Mouse (Mus musculus) thymus, postnatal 25 days (tissue): ENCODE data around the gene Add1.
"Not testable (repeated sequence)": the region's sequence is repeated elsewhere in the genome, so short reads cannot be mapped to it uniquely, and the experiment has no call there.

Experiments used
- DNase-seq: peaks from one replicate; pipeline ENCODE4 v3.0.0; 2022

The Add1 gene

DNA sequence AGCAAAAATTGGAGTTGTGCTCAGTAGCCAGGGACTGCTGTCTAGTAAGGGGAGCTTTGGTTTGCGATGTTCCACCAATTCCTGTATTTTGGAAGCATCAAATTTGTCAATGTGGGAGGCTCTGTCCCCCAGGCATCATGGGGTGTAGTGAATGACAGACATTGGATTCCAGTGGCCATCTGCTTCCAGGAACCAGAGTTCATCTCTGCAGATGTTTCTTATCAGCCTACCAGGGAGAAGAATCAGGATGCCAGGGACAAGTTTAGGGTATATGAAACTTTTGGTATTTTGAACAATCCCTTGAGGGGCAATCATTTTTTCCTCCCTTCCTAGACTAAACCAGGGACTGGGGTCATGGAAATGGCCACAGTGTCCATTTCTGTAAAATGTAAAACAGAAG lies 9.6 kb upstream of the Add1 start:
- DNase-seq = no peak

DNA sequence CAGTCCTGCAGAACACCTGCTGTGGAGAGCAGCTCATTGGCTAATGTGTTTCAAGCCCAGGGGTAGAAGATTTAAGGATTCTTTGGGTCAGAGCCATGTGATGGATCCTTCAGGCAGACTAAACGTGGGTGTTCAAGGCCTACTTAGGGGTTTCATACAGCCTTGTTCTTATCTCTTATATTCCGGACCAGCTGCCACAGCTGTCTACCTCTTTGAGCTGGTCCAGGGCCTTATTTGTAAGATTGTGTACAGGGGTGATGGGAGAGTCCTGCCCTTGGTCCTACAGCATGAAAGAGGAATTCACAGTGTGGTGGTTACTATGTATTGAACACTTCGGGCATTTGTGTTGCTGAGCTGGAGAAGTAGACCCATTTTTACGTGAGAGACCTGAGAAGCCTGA lies 9.2 kb upstream of the Add1 start:
- DNase-seq = no peak

DNA sequence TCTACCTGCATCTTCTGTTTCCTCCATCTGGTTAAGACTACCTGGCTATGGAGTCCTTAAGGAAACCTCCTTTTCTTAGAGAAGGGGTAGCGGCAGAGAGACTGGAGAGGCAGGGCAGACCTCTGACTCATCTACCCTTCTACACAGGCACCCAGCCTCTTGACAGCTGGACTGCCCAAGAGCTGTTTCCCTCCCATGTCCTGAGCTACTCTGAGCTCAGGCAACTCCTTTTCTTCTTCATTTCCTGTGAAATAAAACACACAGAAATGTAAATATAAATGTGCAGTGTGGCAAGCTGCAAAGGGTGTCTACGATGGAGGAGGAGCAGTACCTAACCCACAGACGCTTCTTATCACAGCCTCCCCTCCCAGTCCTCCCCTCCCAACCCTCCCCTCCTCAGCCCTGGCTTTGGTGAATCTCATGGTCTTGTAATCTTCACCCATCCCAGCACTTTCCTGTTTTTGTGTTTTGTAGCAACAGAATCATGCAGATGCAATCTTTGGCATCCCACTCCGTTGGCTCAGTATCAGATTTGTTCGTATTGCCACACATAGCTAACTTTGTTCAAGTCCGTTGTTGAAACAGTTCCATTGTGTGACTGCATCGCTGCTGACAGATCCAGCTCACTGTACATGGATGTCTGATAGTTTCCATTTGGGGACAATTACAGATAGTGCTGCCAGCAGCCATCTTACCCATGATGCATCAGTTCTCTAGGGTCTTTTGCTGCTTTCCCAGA lies 7.8 kb upstream of the Add1 start:
- DNase-seq = no peak

DNA sequence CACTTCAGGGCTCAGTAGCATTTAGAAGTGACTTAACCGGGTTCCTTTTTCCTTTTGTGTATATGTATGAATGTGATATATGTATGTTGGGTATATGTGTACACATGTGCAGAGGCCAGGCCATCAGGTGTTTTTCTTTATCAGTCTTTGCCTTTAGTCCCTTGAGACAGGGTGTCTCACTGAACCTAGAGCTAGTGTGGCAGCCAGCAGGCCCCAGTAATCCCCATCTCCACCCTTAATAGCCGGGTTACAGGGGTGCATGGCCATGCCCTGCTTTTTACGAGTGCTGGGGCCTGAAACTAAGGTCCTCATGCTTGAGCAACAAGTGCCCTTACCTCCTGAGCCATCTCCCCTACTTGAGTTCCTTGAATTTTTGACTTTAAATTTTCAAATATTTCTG lies 1.9 kb upstream of the Add1 start:
- DNase-seq = no peak

DNA sequence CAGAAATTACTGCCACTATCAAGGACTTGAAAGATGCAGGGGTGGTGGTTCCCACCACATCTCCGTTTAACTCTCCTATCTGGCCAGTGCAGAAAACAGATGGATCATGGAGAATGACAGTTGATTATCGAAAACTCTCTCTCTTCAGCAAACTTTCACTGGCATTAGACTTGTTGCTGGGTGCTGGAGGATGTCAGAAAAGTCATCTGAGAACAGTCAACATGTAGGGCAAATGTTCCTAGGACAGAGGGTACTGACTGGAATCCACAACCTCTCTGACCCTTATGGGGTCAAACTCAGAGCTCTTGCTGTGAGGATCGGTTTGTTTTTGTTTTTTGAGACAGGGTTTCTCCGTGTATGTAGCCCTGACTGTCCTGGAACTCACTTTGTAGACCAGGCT lies 896 bp upstream of the Add1 start:
- not testable (repeated sequence) for DNase-seq

DNA sequence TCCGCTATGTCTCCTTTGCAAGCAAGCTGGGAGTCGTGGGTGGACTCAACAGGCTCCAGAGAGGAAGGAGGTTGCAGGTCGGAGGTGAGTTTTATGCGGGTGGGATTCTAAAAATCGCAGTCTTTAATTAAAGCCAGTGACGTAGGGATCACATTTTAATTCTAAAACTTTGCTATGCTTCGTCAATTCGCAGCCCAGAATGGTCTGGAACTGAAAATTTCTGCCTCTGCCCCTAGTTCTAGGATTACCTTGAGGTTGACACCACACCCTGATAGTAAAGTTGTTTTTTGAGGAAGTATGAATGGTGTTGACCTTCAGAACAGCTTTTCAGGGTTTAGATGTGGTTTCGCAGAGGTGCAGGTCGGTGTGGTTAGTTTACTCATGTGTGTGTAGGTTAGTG lies 1.3 kb downstream of the Add1 start:
- DNase-seq = peak; percentile 17

DNA sequence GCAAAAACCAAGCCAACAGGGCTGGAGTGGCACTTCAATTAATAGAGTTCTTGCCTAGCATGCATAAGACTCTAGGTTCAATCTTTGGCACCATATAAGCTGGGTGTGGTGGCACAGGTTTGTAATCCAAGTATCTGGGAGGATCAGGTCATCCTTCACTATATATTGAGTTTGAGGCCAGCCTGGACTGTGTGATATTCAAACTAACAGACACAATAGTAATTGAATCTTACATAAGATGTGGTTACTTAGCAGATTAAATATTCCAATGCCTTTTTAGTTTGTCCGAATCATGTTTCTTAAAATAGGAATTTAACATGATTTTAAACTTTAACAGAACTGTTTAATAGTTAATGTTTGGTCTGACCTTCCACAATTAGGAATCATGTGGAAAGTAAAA lies 2.8 kb downstream of the Add1 start:
- DNase-seq = no peak

DNA sequence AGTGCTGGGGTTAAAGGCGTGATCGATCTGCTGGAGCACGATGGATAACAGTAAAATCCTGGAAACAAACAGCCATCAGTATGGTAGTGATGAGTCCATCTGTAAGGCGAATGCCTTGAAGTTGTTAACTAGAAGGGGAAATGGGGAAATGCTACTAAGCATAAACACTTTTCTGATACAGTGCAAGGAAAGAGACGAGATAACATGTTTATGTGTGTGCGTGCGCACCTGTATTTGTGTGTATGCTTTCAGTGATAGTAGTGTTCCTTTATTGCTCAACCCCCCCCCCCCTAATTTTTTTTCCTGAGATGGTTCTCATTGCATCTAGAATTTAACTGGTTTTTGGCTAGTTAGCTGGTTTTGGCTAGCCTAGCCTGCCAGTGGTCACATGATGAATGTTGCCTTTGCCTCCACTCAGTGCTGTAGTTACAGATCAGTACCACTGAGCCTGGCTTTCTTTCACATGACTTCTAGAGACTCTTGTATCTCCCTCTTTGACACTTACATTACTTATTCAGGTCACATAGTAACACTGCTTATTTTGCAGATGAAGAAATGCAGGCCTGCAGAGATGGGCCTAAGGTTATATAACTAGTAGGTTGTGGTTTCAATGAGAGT lies 4.7 kb downstream of the Add1 start:
- no peak for DNase-seq

DNA sequence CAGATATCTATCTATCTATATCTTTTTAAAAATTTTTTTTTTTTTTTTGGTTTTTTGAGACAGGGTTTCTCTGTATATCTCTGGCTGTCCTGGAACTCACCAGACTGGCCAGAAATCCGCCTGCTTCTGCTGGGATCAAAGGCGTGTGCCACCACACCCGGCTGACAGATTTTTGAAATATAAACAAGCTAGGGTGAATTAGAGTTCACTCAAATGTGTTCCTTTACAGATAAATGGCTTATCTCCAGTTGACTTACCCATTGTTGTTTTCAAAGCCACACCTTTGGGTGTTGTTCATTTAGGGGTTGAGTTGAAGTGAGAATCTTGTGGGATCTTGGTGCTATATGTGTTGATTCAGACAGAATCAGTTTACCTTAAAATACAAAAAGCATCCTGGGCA lies 5.9 kb downstream of the Add1 start:
- no peak for DNase-seq

DNA sequence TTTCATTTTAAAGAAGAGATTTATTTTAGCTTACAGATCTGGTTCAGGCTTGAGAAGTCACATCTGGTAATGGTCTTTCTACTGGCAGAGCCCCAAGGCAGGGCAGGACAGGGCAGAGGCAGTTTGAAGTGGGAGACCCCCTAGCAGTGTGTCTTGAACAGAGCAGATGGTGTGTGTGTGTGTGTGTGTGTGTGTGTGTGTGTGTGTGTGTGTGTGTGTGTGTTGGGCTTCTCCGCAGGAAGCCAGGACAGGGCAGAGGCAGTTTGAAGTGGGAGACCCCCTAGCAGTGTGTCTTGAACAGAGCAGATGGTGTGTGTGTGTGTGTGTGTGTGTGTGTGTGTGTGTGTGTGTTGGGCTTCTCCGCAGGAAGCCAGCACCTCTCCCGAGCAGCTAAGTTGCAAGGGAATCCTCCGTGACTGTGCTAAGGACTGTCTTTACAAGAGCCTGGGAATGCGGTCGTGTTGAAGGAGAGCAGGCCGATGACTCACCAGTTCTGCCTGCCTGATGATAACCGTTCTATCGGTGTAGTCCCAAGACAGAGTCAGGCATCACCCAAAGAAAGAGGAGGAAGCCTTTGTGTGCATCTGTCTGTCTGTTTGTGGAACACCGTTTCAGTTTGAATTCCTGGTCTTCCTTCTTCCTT lies 8.3 kb downstream of the Add1 start:
- DNase-seq = not testable (repeated sequence)

DNA sequence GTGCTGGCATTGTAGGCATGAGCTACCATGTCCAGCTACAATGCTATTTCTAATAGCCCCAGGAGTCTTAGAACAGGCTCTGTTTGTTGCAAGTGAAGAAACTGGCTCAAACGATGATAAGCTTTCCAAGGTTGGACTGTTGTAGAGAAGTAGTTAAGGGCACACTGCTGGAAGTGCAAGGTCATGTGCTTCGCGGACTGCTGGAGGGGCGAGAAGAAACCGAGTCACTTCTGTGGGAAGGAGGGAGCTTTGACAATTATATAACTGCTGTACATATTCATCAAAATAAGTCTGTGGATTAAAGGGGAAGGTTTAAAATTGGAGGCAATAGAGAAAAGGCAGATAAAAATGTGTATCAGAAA lies 8.8 kb downstream of the Add1 start:
- DNase-seq = no peak

DNA sequence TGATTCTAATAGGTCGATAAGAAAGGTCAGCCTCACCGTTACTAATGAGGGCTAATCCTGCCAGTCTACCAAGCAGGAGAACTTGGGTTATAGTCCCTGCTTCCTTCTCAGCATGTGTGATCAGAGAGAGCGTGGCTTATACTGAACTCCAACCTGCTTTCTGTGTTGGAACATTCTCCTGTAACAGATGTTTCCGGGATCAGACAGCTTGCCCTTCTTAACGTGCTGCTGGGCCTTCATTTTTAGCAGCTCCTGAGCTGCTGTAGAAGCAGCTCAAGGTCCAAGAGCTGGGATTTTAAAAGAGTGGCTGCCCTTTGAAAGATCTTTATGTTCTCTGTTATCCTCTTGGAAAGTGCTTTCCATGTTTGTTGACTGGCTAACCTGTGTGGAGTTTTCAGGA lies 11.8 kb downstream of the Add1 start:
- DNase-seq = no peak

DNA sequence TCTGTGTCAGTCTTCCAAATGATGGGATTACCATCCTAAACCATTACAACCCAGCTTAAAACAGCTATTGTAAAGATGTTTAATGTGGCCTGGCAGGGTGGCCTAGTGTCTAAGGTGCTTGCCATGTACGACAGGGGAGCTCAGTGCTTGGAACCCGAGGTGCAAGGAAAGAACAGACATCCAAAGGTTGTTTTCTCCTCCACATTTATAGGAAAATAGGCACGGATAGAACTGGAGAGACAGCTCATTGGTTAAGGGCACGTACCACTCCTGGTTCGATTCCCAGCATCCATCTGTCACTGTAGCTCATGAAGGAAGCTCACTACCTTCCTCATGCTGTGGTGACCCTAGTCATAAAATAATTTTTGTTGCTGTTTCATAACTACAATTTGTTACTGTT lies 14.4 kb downstream of the Add1 start:
- no peak for DNase-seq

DNA sequence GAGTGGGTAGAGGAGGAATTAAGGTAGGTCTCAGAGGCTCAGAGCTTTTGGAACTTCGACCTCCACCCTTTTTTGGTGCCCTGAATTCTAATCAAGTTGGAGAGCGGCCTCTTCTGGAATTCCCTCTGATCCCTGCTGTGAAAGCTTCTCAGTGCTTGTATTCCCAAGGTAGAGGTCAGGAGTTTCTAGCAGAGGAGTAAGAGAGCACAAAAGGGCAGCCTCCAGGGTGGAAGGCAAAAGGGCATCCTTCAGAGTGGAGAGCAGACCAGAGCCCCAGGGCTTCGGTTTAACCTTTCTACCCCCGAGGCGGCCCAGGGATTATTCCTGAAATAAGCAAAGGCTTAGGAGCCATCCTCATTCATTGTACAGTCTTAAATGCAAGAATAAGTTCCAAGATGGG lies 16.6 kb downstream of the Add1 start:
- no peak for DNase-seq

DNA sequence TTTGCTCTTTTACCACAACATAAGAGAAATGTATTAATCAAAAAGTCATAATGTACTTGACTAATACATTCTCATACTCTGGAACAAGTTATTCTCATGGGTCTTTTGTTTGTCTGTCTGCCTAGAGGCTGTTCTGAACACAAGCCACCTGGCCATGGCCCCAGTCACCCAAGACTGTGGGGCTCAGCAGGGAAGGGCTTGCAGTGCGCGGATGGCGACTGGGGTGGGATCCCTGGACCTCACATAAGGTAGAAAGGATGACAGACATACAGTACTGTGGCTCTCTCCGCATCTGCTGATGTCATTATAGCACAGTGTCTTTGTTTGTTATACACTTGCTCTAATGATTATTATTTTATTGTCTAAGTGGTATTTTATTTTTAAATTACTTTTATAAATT lies 17.2 kb downstream of the Add1 start:
- DNase-seq = no peak

DNA sequence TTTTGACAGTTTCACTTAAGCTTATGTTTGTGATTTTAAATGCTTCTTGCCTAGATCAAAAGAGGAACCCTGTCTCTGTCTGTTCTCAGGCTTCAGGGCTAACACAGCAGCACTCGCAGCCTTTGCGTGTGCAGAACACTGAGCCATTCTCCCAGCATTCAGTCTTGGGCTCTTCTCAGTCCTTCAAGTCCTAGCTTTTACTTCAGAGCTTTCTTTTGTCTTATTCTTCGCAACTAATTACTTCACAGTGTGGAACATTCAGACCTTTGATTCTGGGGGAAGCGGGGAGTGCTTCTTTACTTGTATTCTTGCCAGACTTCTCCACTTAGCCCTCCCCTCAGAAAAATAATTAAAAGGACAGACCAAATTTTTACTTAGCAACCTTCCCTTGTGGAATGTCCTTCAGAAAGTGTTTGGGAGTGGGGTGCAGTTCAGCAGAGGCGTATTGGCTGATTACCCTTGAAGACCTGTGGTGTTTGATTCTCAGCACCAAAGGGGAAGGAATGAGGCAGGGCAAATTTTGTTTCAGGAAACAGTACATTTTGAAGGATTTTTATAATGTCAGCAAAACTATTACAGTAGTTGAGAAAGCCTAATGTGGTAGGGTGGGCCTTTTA lies 18.0 kb downstream of the Add1 start:
- DNase-seq = no peak

DNA sequence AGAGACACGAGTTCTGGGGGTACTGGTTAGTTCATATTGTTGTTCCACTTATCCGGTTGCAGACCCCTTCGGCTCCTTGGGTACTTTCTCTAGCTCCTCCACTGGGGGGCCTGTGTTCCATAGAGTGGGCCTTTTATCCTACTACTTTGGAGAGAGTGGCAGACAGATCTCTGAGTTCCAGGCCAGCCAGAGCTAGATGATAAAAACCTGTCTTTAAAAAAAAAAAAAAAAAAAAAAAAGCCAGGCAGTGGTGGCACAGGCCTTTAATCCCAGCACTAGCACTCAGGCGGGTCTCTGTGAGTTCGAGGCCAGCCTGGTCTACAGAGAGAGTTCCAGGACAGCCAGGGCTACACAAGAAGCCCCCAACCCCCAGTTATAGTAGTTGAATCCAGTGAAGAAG lies 18.8 kb downstream of the Add1 start:
- not testable (repeated sequence) for DNase-seq

DNA sequence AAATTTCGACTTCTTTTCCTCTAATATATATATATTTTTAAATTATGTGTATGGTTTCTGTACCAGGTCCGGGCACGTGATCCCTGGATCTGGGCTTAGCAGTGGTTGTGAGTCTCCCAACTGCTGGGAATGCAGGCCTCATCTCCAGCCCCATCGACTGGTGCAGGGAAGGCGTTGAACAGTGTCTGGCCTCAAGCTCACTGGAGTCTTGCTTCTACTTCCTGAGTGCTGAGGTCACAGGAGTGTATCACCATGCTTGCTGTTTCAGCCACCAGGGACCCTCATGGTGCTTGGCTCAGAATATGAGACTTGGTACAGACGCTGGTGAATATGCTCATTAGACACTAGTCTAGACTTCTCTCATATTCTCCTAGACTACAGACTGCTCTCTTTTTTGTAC lies 19.2 kb downstream of the Add1 start:
- DNase-seq = no peak

DNA sequence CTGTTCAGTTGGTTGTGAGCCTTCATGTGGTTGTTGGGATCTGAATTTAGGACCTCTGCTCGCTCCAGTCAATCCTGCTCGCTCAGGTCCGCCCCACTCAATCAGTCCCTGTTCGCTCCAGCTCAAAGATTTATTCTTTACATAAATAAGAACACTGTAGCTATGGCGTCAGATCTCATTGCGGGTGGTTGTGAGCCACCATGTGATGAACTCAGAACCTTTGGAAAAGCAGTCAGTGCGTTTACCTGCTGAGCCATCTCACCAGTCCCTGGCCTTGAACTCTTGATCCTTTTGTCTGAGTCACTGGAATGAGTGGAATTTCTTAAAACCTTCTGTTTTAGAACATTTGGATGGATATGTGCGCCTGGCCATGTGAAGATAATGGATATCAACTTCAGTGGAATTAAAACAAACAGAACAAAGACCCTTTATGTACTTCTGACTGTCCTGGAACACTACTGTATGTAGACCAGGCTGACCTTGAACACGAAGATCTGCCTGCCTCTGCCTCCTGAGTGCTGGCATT lies 19.8 kb downstream of the Add1 start:
- DNase-seq = no peak

DNA sequence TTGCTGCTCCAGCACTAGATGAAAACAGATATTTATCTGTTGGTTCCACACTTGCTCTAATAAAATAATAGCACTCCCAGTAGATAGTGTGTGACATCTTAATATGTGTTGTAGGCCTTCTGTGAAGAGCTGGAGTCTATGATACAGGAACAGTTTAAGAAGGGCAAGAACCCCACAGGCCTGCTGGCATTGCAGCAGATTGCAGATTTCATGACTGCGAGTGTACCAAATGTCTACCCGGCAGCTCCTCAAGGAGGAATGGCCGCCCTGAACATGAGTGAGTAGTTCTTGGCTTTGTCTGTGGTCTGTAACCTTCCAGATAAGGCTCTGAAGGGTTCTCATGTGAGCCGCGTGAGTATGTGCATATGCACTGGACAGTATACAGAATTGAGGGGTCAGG lies 31.1 kb downstream of the Add1 start:
- DNase-seq = no peak

DNA sequence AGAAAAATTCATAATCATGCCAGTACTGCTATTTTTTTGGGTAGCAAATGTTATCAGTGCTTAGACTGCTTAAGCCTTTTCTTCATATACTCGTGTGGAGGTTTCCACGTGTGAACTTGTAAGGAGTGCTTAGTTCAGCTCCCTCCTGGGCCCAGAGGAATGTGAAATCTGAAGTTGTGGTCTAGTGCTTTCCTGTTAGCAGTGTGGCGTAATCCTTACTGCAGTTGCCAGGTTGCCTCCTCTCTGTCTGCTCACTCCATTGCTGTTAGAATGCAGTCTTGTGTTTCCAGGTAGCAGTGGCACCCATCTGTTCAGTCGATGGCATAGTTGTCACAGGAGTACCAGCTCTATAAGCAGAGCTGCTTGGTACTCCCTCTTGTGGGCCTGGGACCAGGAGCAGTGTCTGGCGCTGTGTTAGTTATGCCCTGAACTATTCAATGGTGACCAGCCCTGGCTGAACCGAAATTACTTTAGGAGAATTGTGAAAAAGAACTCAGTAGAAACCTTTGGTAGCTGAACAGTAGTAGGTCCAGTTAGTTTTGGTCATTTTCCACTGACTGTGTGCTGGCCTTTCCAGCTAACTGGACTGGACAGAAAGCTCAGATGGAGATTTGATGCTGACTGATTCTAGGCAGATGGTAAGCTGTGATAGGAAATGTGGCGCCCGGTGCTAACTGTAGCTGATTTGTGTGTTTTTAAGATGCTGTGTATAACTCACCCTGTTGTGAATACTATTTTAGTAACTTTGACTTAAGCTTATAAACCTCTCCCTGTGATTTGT lies 33.8 kb downstream of the Add1 start:
- no peak for DNase-seq

DNA sequence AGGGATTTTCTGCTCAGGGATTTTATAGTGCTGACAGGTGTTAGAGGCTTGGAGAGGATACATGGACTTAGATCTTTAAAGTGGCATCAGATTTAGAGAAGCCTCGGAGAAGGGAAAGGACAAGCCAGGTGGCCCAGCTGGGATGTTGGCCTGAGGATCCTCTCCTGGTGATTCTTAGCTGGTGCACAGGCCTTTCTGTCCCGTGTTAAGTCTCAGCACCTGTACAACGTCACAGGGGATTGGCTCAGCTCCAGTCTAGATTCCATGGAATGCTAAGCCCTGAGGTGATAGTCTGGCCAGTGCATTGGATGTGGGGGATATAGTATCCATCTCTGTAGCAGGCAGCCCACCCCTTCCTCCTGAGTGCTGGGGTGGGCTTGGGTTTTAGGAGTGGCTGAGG lies 34.8 kb downstream of the Add1 start:
- no peak for DNase-seq

DNA sequence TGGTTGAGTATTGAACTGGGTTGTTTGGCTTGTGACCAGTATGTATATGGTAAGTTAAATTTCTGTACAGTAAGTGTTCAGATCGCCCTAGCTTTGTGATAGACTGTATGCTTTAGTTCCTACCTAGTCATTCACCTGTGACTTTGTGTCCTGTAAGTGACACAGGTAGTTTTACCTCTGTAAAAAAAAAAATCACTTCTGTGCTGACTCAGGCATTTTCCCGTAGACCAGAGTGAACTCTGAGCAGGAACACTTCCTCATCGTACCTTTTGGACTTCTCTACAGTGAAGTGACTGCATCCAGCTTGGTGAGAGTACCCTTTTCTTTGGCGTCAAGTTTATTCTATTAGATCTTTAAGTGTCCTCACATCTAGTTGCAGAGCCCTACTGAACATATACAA lies 36.5 kb downstream of the Add1 start:
- DNase-seq = no peak
